Mouse (Mus musculus): ENCODE measurements at regions not wholly inside any gene's neighbourhood (a gene's known extent, or its start where the extent isn't known, plus 50 kb on each side); places are given as distances from the start of the nearest gene placed in this dataset.

DNA sequence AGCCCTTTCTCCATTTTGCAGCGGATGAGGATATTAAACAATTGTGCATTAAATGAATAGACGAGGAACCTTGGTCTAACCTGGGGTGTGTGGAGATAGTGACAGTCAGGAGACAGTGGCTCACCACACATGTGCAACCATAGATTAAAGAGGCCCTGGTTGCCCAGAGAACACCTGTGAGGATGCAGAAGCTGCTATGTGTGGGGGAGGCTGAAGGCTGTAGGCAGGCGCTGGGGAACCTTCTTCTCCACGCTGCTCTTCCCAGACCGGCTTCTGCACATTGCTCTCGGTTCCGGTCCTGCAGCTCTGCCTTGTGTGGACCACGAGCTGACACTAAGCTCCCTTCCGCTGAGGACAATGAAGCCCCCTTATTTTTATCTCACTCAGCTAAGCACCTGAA is 412.1 kb upstream of the Adgrl2 start:
- no peak for TF ChIP-seq GATA4 (IDR thresholded peaks at IDR 0.05; ENCODE audit: insufficient replicate concordance, low read length)

- no peak for TF ChIP-seq GATA4 (IDR thresholded peaks at IDR 0.05; ENCODE audit: insufficient replicate concordance, low read length)
Measured at GRCm38 (mm10) chr3:149395082-149395481, 404.7 kb upstream of the Adgrl2 start.

DNA sequence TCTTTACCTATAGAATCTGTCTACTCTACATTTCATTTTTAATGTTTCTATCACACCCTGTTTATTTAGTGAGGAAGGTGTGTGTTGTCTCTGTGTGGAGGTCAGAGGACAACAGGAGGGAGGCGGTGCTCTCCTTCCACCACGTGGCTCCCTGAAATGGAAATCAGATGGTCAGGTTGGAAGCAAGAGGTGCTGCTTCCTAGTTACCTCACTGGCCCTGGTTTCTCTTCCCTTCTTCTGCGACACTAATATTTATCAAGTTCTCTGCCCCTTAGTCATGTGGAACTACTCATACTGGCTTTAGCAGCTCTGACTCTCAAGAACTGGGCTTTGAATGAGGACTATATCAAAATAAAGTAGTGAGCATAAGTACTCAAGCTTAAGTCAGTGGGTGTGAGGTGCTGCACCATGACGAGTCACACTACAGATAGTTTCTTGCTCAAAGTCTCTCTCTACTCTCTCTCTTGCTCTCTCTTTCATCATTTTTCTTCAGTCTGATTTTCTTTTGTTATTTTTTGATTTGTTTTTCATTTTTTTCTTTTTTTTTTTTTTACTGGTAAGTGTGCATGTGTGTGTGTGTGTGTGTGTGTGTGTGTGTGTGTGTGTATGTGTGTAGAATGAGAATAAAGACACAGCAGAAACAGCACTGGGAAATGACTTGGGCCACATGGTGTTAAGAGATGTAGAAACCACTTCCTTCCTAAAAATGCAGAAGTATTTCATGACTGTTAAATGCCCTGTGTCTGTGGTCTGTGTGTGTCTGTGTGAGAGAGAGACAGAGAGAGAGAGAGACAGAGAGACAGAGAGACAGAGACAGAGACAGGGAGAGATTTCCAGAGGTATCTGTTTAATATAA is 403.2 kb upstream of the Adgrl2 start:
- TF ChIP-seq GATA4 (IDR thresholded peaks at IDR 0.05; ENCODE audit: insufficient replicate concordance, low read length): no peak

GRCm38 (mm10) chr3:149392164-149392563 is 401.8 kb upstream of the Adgrl2 start:
- TF ChIP-seq GATA4 (IDR thresholded peaks at IDR 0.05; ENCODE audit: insufficient replicate concordance, low read length): no peak

- TF ChIP-seq GATA4 (IDR thresholded peaks at IDR 0.05; ENCODE audit: insufficient replicate concordance, low read length): no peak
Measured at GRCm38 (mm10) chr3:149387537-149387936, 397.2 kb upstream of the Adgrl2 start.

DNA sequence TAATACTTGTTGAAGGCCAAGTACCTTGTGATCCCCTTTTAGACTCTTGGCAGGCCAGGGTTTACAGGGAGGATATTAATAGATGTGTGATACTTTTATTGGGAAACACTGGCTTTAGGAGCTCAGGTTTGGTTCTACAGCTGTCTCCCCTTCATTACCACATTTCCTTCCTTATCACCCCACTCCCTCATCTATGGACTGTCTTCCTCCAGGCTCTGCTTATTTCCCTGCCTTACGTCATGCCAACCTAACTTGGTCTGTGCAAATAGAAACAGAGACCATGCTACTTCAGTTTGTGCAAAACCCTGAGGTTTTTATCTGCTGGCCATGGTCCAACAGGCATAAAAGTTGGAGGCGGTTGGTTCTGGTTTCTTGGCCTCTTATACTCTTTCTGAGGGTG is 395.7 kb upstream of the Adgrl2 start:
- no peak for TF ChIP-seq GATA4 (IDR thresholded peaks at IDR 0.05; ENCODE audit: insufficient replicate concordance, low read length)

DNA sequence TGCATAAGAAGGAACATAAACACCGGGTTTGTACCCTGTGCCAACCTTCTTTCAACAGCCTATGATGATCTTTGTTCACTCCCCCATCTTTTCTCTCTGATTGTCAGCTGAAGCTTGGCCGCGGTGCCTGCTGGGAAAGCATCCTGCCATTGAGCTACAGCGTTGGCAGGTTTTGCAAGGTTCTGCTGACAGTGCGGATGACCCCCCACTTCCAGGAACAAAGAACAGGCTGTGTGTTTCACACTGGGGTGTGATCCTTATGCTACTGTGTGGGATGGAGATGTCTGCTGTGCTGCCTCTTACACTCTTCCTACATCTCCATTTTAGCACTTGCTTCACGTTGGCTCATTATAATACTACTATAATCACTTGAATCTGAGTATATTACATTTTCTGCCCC is 395.0 kb upstream of the Adgrl2 start:
- TF ChIP-seq GATA4 (IDR thresholded peaks at IDR 0.05; ENCODE audit: insufficient replicate concordance, low read length): no peak

DNA sequence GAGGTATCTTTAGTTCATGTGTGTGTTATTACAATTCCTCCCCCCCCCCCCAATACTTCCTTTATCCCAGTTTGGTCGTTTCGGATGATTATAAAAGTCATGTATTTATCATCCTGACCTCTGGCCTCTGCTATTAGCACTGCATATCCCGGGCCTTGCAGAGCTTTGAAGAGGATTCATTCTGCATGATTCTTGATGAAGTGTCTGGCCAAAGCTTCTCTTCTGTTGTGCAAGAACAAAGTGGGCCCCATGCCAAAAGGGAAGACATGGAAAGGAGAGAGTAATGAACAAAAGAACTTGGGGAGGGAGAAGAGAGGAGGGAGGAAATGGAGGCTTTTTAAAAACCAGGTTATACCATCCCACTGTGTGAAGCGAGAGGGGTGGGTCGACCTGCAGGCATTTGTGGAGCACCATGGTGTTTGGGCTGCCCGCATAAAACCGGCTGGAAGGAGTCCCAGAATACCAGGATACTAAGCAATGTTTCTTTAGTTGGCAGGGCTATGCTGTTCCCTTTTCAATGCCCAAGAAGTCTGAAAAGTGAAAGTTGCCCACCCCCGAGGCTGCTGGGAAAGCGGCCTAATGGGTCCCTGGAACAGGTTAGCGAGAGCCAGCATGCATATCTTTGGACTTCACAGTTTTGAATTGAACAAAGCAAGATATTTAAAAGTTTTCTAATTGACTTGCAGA is 391.3 kb upstream of the Adgrl2 start:
- no peak for TF ChIP-seq GATA4 (IDR thresholded peaks at IDR 0.05; ENCODE audit: insufficient replicate concordance, low read length)

DNA sequence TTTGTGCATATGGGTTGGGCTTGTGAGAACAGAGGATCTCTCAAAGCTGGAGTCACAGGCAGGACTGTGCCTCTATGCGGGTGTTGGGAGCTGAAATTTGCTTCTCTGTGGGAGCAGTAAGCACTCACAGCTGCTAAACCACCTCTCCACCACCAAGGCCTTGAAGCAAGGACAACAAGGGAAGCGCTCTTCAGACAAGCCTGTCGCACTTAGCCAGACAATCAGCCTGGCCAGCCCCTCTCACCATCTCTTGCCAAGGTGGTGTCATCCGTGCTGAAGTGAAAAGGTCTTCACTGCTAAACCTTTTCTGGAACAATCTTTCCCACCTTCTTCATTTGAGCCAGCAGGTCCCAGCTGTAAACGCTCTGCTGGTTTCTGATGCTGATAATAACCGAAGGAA is 390.7 kb upstream of the Adgrl2 start:
- no peak for TF ChIP-seq GATA4 (IDR thresholded peaks at IDR 0.05; ENCODE audit: insufficient replicate concordance, low read length)

- no peak for TF ChIP-seq GATA4 (IDR thresholded peaks at IDR 0.05; ENCODE audit: insufficient replicate concordance, low read length)
Measured at GRCm38 (mm10) chr3:149379866-149380472, 389.6 kb upstream of the Adgrl2 start.

- no peak for TF ChIP-seq GATA4 (IDR thresholded peaks at IDR 0.05; ENCODE audit: insufficient replicate concordance, low read length)
Measured at GRCm38 (mm10) chr3:149379249-149379865, 389.0 kb upstream of the Adgrl2 start.

GRCm38 (mm10) chr3:149371439-149371838 is 381.1 kb upstream of the Adgrl2 start:
- TF ChIP-seq GATA4 (IDR thresholded peaks at IDR 0.05; ENCODE audit: insufficient replicate concordance, low read length): no peak

- no peak for TF ChIP-seq GATA4 (IDR thresholded peaks at IDR 0.05; ENCODE audit: insufficient replicate concordance, low read length)
Measured at GRCm38 (mm10) chr3:149370517-149371227, 380.3 kb upstream of the Adgrl2 start.

GRCm38 (mm10) chr3:149367888-149368287 is 377.5 kb upstream of the Adgrl2 start:
- TF ChIP-seq GATA4 (IDR thresholded peaks at IDR 0.05; ENCODE audit: insufficient replicate concordance, low read length): no peak

DNA sequence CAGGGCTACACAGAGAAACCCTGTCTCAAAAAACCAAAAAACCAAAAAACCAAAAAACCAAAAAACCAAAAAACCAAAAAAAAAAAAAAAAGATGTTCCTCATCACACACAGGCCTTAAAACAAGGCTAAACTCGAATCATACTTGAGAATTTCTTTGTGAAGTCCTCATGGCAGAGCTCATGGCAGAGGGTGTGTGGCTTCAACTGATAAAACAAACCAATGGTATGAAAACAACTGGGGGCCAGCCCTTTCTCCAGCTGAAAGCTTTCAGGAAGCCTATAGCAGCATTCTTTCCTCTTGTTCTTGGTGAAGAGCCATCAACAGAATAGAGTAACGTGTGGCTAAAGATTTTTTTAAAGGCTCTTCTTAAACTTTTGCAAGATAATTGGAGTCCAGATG is 369.8 kb upstream of the Adgrl2 start:
- TF ChIP-seq GATA4 (IDR thresholded peaks at IDR 0.05; ENCODE audit: insufficient replicate concordance, low read length): no peak
